Mouse (Mus musculus) left cerebral cortex, postnatal 4 days (tissue): Measurements from ENCODE around the gene Fbxo42. TPM values are rescaled to one million over a fixed set of nuclear protein-coding genes. Genes with fewer than 3 reads are reported as not detected.

Source experiments
- DNase-seq: peaks from one replicate; pipeline ENCODE4 v3.0.0-alpha.2; 2022
- intact Hi-C: fragments of 180-260 bp; cut with DNase I; formaldehyde crosslinking; loops from one replicate; pipeline ENCODE4 v1.15.1; 2025
- total RNA-seq, 2 experiments: library from RNA; stranded (reverse); gene quantifications; 2 replicates each; pipeline ENCODE4 v1.2.3; 2021

The Fbxo42 gene
- total RNA-seq, 2 experiments from 2014 or later = 30.4 to 31.4 TPM

DNA sequence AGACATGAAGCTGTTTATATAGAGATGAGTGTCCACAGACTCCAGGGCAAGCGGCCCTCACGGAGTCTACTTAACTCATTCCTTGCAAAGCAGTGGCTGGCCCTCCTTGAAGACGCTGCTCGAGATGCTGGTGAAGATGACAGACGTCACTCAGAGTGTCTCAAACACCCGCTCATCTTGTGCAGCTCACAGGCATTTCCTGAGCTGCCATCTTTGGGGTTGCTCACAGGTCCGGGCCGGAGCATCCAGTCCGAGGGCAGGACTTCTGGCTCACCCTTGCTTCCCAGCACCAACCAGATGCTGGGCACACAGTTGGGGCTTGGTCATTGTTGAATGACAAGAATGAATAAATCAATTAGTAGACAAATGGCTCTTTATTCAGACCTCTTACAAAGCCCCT, 65.2 kb downstream of the Fbxo42 start:
- DNase-seq = no peak
- intact Hi-C loops = loop anchor here (10.0 kb wide), 1 partner anchor 68 kb away; the partner anchor contains the start of gene Fbxo42

DNA sequence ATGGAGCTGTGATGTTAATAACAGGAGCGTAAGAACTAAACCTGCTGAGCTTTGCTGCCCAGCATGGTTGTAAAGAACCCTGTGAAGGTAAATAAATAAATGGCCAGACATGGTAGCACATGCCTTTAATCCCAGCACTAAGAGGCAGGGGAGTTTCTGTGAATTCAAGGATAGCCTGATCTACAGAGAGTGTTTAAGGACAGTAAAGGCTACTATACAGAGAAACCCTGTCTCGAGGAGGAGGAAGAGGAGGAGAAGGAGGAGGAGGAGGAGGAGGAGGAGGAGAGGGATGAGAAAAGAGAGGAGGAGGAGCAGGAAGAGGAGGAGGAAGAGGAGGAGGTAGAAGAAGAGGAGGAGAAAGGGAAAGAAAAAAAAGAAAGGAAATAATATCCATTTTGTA, 65.6 kb downstream of the Fbxo42 start:
- no peak for DNase-seq
- intact Hi-C loops = loop anchor here (10.0 kb wide), 1 partner anchor 69 kb away; the partner anchor contains the start of gene Fbxo42

DNA sequence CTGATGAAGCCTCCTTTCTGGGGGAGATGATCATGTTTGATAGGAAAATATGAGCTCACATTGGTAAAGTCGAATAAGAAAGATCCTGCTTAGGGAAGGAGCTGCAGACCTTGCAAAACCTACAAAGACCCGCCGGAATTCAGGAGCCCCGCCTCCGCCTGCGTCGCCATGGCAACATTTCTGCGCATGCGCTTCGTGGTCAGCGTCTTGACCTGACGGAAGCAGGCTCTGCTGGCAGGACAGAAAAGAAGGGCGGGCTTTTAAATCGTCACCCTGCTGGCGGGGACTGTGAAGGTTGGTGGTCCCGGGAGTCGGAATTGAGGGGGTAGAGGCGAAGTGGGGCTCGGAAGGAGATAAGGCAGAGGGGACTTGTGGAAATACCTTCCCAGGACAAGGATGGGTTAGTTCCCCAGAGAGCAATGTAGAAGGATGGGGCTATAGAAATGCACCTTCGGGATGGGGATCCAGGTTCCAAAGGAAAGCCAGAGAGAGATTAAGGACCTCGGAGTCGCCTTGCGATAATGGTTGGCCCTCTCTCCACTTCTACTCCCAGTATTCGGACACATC, 66.1 kb downstream of the Fbxo42 start, which contains the start of gene Rsg1:
Gene Rsg1, plus strand, starts transcription at position 187 of the 567 bp plus-strand sequence.
- intact Hi-C loops = loop anchor here (10.0 kb wide), 1 partner anchor 69 kb away; the partner anchor contains the start of gene Fbxo42
- DNase-seq = peak; percentile 98

DNA sequence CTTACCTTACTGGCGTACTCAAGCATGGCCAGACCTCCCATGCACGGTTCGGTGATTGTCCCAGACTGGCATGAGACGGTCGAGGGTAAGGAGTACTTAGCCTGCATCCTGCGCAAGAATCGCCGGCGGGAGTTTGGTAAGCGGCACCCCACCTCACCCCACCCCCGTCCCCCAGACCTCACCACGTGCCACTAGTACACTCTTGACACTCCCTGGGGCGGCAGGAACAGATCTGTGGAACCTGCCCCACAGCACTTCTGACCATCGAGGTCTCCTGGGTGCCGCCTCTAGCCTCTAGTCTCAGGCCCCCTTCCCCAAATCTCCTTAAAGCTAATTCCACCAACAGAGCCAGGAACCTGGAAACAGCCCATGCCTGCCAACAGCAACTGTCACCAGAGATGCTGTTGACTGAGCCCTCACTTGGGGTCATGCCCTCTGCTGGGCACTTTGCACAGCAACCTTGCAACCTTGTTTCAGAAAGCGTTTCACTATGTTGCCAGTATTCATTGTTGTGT, 66.7 kb downstream of the Fbxo42 start:
- intact Hi-C loops = loop anchor here (10.0 kb wide), 1 partner anchor 70 kb away; the partner anchor contains the start of gene Fbxo42
- DNase-seq = peak; percentile 56

DNA sequence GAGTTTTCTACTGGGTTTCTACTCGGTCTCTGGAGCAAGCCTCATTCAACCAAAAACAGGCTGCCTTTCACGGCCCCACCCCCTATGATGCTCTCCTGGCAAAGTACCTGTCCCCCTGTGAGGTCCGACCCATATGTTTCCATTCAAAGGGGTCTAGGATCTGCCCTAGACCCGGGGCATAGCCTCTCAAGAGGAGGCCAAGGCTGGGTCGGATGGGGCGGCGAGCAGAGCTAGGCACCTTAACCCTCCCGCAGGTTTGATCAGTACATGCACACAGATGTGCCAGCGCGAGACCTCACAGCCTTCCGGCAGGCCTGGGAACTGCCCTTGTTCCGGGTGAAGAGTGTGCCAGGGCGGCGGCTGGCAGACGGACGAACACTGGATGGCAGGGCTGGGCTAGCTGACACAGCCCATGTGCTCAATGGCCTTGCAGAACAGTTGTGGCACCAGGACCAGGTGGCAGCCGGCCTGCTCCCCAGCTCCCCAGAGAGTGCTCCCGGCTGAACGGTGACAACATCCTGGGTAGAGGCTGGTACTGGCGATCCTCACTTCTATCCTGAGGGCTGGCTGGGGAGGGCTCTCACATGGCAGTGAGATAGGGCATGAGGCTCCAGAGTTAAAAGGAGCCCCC, 72.0 kb downstream of the Fbxo42 start:
- intact Hi-C loops = loop anchor here (10.0 kb wide), 1 partner anchor 75 kb away; the partner anchor contains the start of gene Fbxo42
- peak; percentile 84 for DNase-seq

DNA sequence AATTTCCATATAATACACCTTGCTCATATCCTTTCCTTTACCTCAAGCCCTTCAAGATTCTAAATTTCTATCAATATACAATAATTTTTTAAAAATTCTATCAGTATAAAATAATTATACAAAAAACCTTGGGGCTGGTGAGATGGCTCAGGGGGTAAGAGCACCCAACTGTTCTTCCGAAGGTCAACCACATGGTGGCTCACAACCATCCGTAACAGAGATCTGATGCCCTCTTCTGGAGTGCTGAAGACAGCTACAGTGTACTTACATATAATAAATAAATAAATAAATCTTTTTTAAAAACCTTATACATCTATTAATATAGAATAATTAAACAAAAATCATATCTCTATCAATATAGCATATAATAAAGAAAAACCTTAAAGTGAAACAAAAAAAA, 74.1 kb downstream of the Fbxo42 start:
- DNase-seq = no peak
- intact Hi-C loops = no loop called here

DNA sequence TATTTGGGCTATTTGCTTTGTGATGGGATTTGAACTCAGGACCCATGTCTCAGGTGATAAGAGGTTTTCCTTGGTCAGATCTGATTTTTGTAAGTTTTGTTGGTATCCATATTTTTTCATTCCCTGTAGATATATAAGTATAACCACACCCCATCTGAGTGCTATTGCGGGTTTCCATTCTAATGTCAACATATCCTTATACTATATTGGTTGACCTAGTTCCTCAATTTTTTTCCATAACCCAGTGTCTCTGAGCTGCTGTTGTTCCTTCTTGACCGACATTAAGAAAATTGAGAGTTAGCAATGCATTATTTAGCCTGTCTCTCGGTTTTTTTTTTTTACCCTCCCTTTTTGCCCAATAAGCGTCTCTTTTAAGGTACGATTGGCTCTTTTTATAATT, 75.0 kb downstream of the Fbxo42 start:
- intact Hi-C loops = no loop called here
- DNase-seq = no peak

DNA sequence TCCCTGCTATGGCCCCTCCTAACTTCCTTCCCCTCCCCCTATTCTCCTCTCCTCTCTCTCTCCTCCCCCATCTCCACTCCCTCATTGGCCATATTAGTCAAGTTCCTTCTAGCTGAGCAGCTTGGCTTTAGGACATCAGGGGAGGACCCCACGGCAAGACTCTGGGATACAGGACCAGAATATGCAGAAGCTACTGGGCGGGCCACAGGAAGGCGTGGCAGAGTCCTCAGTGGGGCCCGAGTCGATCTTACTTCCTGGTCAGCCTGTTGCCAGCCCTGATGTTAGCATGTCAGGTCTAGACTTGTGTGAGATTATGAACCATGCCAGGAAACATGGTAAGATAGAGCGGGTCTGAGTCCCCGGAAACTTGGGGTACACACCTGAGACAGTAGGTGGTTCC, 81.0 kb downstream of the Fbxo42 start:
- no peak for DNase-seq
- intact Hi-C loops = no loop called here

DNA sequence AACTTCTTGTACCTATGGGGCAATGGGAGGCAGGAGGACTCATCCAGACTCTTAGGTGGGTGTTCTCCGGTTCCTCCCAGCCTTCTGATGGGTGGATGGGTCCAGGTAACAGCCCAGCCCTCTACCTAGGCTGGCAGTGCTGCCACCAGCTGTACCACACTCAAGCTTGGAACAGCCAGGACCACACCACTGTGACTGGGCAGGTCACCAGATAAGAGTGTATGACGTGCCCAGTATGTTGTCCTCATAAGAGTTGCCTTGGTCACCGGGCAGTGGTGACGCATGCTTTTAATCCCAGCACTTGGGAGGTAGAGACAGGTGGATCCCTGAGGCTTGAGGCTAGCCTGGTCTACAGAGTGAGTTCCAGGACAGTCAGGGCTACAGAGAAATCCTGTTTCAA, 85.5 kb downstream of the Fbxo42 start:
- intact Hi-C loops = no loop called here
- DNase-seq = no peak

DNA sequence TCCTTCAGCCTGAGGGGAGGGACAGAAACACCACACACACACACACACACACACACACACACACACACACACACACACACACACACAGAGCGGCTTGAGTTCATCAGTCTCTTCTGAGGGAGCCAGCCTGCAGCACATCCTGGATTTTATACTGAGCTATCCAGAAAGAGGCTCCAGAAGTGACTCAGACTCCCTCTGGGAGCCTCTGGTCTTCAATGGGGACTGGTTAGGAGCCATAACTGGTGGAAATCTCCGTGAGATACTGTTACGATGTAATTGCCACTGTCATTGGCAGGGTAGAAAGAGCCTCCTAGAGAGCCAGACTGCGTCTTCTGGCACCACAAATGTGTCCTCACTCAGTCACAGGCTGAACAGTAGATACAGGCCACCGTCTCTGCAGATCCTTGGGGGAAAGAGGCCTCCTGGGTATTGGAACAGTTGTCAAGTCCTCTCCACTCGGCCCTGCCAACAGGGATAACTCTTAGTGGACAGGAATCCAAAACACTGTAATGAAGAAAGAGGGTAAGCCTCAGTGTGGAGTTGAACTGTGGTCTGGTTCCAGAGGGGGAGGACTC, 87.9 kb downstream of the Fbxo42 start:
- intact Hi-C loops = no loop called here

DNA sequence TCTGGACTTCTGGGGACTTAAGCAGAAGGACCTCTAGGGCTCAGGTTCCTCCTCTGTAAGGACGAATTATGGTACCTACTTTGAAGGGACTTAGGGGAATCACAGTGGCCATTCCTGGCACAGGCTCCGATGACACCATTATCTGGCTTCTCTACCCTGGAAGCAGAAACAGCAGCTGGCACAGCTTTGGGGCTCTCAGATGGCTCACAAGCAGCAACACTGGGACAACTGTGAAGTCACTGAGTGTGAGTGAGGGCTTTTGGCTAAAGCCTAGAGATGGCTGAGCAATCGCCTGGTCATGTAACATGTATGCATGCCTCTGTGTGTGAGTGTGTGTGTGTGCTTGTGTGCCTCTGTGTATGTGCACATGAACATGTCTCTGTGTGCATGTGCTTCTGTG, 89.1 kb downstream of the Fbxo42 start:
- intact Hi-C loops = no loop called here
- DNase-seq = peak; percentile 54

More for the DNA sequence above, 87.9 kb downstream of the Fbxo42 start:
- DNase-seq = no peak

DNA sequence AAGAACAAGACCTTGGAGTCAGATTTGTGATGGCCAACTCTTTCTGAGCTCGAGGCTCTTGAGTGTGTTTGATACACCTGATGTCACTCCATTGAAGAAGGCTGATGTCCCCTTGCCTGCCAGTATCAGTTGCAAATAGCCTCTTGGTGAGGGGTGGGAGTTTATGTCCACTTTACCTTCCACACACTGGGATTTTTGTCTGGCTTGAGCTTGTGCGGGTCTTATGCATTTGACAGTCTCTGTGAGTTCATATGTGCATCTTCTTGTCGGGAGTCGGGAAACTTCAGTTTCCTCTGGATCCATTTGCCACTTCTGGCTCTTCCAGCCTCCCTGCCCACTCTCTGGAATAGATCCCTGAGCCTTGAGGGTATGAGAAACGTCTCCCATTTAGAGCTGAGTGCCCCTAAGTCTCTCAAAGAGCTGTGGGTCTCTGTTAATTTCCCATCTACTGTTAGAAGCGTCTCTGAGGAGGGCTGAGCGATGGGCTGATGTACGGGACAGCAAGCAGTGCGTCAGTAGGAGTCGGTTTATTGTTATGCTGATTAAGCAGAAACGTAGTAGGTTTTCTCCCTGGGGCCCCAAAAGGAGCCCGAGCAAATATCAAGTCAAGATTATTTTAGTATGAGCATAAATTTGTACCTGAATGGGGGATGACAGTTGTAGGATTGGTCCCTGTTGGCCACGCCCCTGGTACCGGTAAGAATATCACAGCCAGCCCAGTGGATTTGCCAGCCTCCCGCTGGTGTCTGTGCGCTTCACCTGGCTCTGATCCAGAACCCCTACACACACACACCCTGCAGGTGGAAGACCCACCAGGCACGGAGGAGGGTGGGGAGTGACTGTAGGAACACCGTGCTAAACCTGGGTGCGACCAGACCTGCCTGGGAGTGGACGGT, 91.0 kb downstream of the Fbxo42 start:
- intact Hi-C loops = no loop called here
- no peak for DNase-seq

DNA sequence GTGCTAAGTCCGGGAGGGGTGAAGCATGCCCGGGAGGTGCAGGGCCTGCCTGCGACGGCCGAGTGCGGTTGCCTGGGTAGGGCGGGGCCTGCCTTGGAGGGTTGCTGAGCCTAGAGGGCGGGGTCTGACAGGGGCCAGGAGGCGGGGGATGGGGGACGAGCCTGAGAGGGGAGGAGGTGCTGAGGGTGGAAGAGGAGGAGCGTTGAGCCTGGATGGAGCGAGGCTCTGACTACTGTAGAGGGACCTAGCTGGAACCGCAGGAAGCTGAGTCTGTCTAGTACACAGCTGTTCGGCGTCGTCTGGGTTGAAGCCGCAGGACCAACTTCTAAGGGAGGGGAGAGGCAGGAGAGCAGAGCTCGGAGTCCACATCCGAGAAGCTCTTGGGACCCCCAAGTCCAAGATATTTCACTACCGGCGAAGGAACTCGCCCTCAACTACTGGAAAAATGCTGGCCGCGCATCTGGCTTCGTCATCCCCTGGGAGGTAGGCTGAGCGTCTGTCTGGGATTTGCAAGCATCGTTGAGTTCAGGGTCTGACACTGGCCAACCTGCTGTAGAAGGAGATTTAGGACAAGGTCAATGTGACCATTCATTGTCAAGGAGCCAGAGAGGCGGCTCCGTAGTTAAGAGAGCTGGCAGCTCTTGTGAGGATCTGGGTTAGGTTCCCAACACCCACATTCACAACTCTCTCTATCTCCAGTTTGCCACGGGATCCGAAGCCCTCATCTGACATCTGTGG, 91.8 kb downstream of the Fbxo42 start, which contains the start of gene Arhgef19:
Gene Arhgef19, plus strand, starts transcription at position 112 of the 738 bp plus-strand sequence.
- intact Hi-C loops = no loop called here

DNA sequence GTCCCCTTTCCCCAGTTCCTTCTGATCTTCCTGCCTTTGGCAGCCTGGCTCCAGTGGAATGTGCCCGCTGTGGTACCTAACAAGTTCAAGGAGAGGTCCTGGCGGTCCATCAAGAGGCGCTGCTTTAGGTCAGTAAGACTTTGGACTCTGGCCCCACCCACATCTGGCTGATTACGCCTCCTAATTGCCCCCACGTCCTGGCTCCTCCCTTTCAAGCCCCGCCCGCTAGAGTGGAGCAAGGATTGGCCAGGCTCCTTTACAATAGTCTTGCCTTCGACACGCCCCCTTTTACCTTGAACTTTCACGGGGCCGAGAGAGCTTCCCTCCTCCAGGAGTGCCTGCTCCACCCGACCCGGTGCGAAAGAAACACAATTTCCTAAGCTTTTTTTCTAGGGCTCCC, 92.9 kb downstream of the Fbxo42 start:
- DNase-seq = no peak
- intact Hi-C loops = no loop called here

More for the DNA sequence above, 91.8 kb downstream of the Fbxo42 start, which contains the start of gene Arhgef19:
- peak; percentile 83 for DNase-seq

DNA sequence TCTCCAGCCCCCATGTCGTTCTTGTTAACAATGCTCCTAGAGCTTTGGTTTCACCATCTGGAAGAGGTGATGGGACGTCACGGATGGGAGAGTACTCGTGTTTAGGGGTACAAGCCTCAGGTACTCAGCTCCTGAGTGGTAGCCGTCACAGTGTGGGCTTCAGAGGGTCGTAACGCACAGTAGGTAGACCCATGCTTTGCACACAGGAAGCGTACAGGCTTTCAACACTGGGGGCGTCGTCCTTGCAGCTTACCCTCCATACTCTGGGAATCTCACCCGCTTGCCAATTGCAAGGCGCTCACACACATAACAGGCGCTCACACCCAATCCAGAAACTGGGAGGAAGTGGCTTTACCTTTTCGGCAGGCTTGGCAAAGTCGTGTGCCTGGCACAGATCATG, 94.1 kb downstream of the Fbxo42 start:
- no peak for DNase-seq
- intact Hi-C loops = no loop called here

DNA sequence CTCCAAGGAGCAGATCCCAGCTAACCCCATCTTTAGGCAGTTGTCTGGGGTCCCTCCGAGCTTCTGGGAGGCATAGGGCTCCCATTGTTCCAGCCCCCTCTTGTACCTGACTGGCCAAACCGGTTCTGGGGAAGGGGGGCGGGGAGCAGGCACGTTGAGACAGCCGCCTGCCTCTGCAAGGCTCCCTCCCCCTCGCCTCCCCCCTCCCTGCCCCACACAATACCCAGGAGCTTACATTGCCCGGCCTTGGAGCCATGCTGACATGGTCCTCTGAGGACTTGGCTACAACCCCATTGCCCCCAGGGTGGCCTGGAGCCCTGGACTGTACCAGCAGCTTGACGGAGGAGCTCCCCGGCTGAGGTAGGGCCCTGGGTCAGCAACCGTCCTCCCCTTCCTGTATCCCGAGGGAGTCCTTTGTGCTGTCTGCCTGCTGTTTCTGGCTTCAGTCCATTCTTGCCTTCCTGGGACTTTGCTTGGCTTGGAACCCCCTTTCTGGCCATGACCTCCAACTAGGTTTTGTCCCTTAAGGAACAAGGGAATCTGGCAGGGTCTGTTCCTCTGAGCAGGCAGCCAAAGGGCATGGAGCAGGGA, 95.0 kb downstream of the Fbxo42 start:
- intact Hi-C loops = no loop called here
- no peak for DNase-seq

DNA sequence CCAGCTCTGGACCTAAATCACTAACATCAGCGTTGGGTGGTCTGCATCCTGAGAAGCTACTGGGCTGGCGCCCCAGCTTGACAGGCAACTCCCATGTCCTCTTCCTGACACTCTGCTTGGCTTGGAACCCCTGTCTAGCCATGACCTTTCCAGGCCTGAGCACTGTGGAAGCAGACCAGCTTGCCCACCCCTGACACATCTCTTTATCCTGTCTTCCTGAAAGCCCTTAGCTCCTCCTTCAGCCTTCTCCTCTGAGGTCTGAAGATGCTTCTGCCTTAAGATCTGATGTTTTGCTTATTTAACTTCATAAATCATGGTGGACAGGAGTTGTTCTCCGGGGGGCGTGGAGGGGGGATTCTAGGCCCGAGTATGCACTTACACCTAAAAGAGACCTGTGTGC, 95.9 kb downstream of the Fbxo42 start:
- DNase-seq = no peak
- intact Hi-C loops = no loop called here

DNA sequence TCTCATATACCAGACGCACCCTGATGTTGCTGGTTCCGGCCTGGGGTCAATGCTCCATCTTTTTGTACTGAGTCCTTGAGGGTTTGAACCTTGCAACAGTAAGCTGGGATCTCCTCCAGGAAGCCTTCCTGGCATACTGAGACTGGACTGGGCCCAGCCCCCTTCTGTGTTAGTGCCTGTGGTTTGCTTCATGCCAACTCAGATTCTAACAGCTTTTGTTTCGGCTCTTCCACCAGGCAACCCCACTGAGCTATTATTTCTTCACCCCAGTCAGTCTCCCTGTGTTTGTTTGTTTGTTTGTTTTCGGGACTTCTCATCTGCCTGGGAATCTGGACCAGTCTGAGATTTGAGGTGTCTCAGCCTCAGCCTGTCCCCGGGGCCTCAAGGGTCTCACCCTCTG, 96.7 kb downstream of the Fbxo42 start:
- no peak for DNase-seq
- intact Hi-C loops = no loop called here

DNA sequence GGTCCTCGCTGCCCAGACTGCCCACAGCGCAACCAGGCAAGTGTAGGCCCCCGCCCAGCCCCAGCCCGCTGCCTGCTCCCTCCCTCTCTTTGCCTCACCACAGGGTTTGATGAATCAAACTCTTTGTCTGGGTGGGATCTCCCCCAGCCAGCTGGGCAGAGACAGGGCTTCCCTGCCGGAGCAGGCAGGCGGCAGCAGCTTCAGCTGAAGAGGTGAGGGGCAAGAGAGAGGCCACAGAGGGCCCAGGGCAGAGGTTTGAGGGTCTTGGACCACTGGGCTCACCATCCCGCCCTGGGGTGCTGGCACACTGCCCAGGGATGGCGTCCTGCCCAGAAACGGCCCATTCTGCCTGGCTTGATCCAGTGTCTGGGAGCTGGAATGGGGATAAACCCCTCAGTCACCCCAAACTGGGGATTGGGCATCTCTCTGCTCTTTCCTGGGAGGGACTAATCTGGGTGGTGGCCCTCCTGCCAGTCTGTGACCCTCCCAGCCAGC, 97.3 kb downstream of the Fbxo42 start:
- peak; percentile 92 for DNase-seq
- intact Hi-C loops = no loop called here
